In genomic region chr7:54909958-54910357, GRCm38 (mm10) we compare ENCODE assay signal across 10 mouse cellular contexts.
A peak's percentile ranks its signal among the peaks of the same experiment; 100 is the strongest.
DNase-seq lines count a peak whose midpoint lies in the region; ATAC-seq and TF ChIP-seq lines count a peak whose summit lies in the region.
"Had no signal": no experiment of that assay in that cellular context is flagged by ENCODE, and none has a peak within 500 bp of the region (broad histone marks: within the 10 kb centered on the region; RNA-seq: fewer than 3 reads in every experiment).

No protein-coding gene starts in this region.

- H3K27ac ChIP-seq in left cerebral cortex, adult 2 months = peak overlapping the region; percentile 41; the same call in 1 of the 2 replicates
- no peak overlapping the region for H3K27ac ChIP-seq in hindbrain, embryonic 14.5 days
- H3K27ac ChIP-seq: forebrain, embryonic 13.5 days had no signal

- peaks cover 4% of the 10 kb centered on the region; the same call in 1 of the 2 replicates for H3K4me1 ChIP-seq in hindbrain, embryonic 14.5 days (replicated peaks; ENCODE audit: control insufficient read depth, insufficient read depth, low read length)
- H3K4me1 ChIP-seq: forebrain, embryonic 13.5 days had no signal

- TF ChIP-seq CTCF in left cerebral cortex, adult 2 months (IDR thresholded peaks at IDR 0.05) = no peak

- no peaks in the 10 kb centered on the region for H3K27me3 ChIP-seq in hindbrain, embryonic 14.5 days (ENCODE audit: control insufficient read depth, insufficient read depth, low read length)
- H3K27me3 ChIP-seq: forebrain, embryonic 13.5 days had no signal

- peak; percentile 46; the same call in 1 of the 2 replicates for ATAC-seq in hindbrain, embryonic 14.5 days (ENCODE audit: low FRiP score)
- ATAC-seq: activated CD4-positive, CD25-positive, alpha-beta regulatory T cell, adult 4 months; forebrain, embryonic 13.5 days; liver, postnatal 0 days had no signal

- no peaks in the 10 kb centered on the region for H3K9me3 ChIP-seq in hindbrain, embryonic 14.5 days (ENCODE audit: control insufficient read depth, low read length)
- H3K9me3 ChIP-seq: forebrain, embryonic 13.5 days had no signal

- H3K4me3 ChIP-seq in left cerebral cortex, adult 2 months = no peak overlapping the region
- no peak overlapping the region for H3K4me3 ChIP-seq in hindbrain, embryonic 14.5 days (replicated peaks; ENCODE audit: low read length)
- H3K4me3 ChIP-seq: forebrain, embryonic 13.5 days had no signal

- intact Hi-C loops in left cerebral cortex, adult 2 months (cut with DNase I) = loop anchor here (5.0 kb wide), 1 partner anchor 63 kb away; no protein-coding TSS in a partner anchor
- intact Hi-C loops in left cerebral cortex, postnatal 25 days (cut with DNase I) = no loop called here

- 58% methylated on average over 7 of the region's 7 CpGs for WGBS in hindbrain, embryonic 14.5 days

- H3K9ac ChIP-seq in hindbrain, embryonic 14.5 days = no peak overlapping the region
- H3K9ac ChIP-seq: forebrain, embryonic 13.5 days; liver, postnatal 0 days had no signal

- DNase-seq in left cerebral cortex, adult 2 months (ENCODE audit: extremely low spot score in 1 of 2, low spot score in 2 of 2) = peak; percentile 14 to 17
- no peak for DNase-seq in left cerebral cortex, postnatal 25 days (ENCODE audit: low spot score in 2 of 2)
- DNase-seq in cerebellum, adult 8-10 months = peak; percentile 6
- no peak for DNase-seq in hindbrain, embryonic 14.5 days (ENCODE audit: low spot score)
- peak; percentile 17 to 30 for DNase-seq in kidney, postnatal 36 days
- no peak for DNase-seq in thymus, postnatal 14 days
- no peak for DNase-seq in urinary bladder, adult 18-20 months (ENCODE audit: low spot score in 2 of 2)
- DNase-seq: liver, postnatal 0 days had no signal

- H3K36me3 ChIP-seq in hindbrain, embryonic 14.5 days (replicated peaks; ENCODE audit: control insufficient read depth, insufficient read depth) = no peaks in the 10 kb centered on the region

- H3K4me2 ChIP-seq in hindbrain, embryonic 14.5 days (replicated peaks) = no peak overlapping the region
- H3K4me2 ChIP-seq: forebrain, embryonic 13.5 days had no signal

Comparison
In these comparisons a context has a peak if more than half of its experiments do, and no peak if none do; other contexts are left out.
1. DNase-seq: peak in left cerebral cortex, adult 2 months (2 of 2), cerebellum, adult 8-10 months (single experiment) and kidney, postnatal 36 days (2 of 2); none in left cerebral cortex, postnatal 25 days (0 of 2), hindbrain, embryonic 14.5 days (single experiment), thymus, postnatal 14 days (single experiment) and urinary bladder, adult 18-20 months (0 of 2).